Mouse (Mus musculus): Measurements from ENCODE around the gene Stk32c. TPM values are rescaled to one million over a fixed set of nuclear protein-coding genes. Genes with fewer than 3 reads are reported as not detected.
A peak's percentile ranks its signal among the peaks of the same experiment; 100 is the strongest.

Gene Stk32c
- polyA plus RNA-seq, 1 experiment from 2014 or later = not detected

DNA sequence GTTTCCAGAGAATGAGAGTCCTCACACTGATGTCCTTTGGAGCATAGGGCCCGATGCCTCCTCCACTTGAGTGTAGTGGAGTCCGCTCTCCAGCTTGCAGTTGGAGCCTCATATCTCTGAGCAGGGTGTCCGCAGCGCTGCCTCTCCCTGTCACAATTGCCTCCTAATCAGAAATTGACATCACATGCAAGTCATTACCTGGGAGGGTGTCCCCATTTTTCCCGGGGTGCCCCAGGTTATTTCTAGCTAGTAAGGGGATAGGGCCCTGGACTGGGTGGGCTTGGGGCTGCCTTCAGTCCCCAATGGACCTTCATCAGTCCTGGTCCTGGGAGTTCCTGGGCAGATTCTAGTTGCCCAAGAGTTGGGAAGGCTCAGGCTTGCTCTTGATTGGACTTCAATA lies 120.4 kb downstream of the Stk32c start:
- H3K36me3 ChIP-seq = no peaks in the 10 kb centered on the region

DNA sequence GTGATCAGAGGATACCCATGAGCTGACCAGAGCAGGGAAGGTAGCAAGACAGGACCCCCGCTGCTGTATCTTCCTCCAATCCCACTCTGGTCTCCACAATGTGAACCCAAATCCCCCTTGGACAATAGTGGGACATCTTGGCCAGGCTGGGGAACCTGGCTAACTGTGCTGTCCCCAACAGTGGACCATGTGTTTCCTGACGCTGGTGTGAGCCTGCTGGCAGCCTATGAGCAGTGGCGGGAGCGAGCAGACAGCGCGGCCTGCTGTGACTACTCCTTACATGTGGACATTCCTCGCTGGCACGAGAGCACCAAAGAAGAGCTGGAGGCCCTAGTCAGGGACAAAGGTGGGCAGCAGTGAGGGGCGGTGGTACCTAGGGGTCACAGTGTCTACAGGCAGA lies 121.4 kb downstream of the Stk32c start:
- 80% methylated on average over 9 of the region's 9 CpGs for WGBS
- H3K27ac ChIP-seq = no peak overlapping the region
- 0 out of 2 replicates have a peak, but pooled peaks cover 4% of the 10 kb centered on the region for H3K4me1 ChIP-seq
- H3K9me3 ChIP-seq = no peaks in the 10 kb centered on the region
- no peak for DNase-seq (ENCODE audit: low spot score)
- no peak overlapping the region for H3K4me3 ChIP-seq
- H3K36me3 ChIP-seq = no peaks in the 10 kb centered on the region
- H3K27me3 ChIP-seq (ENCODE audit: insufficient read depth, poor library complexity, severe bottlenecking) = peaks cover 60% of the 10 kb centered on the region

More for the DNA sequence above, 120.4 kb downstream of the Stk32c start:
- no peak for DNase-seq (ENCODE audit: low spot score)
- H3K4me3 ChIP-seq = no peak overlapping the region
- H3K27ac ChIP-seq = no peak overlapping the region
- H3K4me1 ChIP-seq = no peaks in the 10 kb centered on the region
- H3K9me3 ChIP-seq = no peaks in the 10 kb centered on the region
- peaks cover 50% of the 10 kb centered on the region for H3K27me3 ChIP-seq (ENCODE audit: insufficient read depth, poor library complexity, severe bottlenecking)
- 84% methylated on average over 5 of the region's 5 CpGs for WGBS

DNA sequence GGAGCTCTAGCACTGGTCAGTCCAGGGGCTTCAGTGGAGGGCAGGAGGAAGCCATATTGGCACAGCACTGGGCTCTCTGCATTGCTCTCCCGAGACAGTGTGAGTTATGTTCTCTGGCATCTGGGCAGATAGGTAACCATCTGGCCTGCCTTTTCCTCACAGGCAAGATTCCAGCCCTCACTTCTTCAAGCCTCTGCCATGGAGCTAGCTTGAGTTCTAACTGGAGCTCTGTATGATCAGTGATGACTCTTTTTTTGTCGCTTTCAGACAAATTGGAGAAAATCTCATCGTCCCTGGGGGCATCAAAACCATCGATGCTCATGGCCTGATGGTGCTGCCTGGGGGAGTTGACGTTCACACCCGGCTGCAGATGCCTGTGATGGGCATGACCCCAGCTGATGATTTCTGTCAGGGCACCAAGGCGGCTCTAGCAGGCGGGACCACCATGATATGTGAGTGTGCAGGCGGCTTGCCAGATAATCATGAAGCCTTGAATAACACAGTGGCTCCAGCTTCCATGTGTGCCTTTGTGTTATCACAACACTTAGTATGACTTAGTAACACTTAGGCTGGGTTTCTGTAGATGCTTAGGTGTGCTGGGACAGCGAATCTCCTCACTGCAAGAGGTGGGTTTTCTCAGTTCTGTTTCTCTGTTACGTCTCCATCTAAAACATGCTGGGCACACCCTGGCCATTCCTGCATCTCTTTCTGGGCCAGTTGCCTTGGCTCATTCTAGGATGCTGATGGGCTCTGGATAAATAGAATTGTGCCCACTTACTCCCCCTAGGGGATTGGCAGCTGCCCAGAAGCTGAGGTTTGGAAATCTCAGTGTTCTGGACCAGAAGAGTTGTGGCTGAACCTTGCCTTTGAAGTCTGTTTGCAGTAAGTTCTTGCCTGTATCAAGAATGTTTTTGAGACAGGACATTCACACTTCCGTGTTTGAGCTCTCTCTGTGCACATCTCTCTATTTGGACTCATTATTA lies 122.9 kb downstream of the Stk32c start:
- Histone ChIP-seq H3K27ac (no peak overlapping the region), H3K4me3 (no peak overlapping the region), H3K27me3 (ENCODE audit: insufficient read depth, poor library complexity, severe bottlenecking) (peaks cover 75% of the 10 kb centered on the region), H3K4me1 (peaks cover 15% of the 10 kb centered on the region), H3K36me3 (no peaks in the 10 kb centered on the region), H3K9me3 (no peaks in the 10 kb centered on the region)
- no peak for DNase-seq (ENCODE audit: low spot score)
- 81% methylated on average over 12 of the region's 12 CpGs for WGBS

DNA sequence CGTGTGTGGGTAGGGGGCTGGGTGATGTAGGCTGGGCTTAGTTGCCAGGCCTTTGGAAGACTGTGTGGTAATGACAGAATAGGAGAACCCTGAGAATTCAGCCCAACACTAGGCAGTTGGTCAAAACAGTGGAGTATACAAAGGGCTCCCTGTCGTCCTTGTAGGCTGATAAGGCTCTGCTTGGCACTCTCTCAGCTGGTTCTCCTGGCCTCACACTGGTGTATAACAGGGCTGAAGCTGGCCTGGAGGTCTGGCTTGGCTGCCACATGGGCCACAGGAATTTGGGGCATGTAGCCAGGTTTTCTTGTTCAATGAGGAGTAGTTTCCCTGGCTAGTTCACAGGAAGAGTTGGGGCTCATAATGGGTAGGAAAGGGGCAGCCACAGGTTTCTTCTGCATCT lies 125.3 kb downstream of the Stk32c start:
- Histone ChIP-seq H3K4me3 (no peak overlapping the region), H3K27me3 (ENCODE audit: insufficient read depth, poor library complexity, severe bottlenecking) (peaks cover 82% of the 10 kb centered on the region), H3K36me3 (no peaks in the 10 kb centered on the region), H3K9me3 (no peaks in the 10 kb centered on the region), H3K27ac (no peak overlapping the region), H3K4me1 (peaks cover 15% of the 10 kb centered on the region)
- no peak for DNase-seq (ENCODE audit: low spot score)
- WGBS = 51% methylated on average over 2 of the region's 2 CpGs

DNA sequence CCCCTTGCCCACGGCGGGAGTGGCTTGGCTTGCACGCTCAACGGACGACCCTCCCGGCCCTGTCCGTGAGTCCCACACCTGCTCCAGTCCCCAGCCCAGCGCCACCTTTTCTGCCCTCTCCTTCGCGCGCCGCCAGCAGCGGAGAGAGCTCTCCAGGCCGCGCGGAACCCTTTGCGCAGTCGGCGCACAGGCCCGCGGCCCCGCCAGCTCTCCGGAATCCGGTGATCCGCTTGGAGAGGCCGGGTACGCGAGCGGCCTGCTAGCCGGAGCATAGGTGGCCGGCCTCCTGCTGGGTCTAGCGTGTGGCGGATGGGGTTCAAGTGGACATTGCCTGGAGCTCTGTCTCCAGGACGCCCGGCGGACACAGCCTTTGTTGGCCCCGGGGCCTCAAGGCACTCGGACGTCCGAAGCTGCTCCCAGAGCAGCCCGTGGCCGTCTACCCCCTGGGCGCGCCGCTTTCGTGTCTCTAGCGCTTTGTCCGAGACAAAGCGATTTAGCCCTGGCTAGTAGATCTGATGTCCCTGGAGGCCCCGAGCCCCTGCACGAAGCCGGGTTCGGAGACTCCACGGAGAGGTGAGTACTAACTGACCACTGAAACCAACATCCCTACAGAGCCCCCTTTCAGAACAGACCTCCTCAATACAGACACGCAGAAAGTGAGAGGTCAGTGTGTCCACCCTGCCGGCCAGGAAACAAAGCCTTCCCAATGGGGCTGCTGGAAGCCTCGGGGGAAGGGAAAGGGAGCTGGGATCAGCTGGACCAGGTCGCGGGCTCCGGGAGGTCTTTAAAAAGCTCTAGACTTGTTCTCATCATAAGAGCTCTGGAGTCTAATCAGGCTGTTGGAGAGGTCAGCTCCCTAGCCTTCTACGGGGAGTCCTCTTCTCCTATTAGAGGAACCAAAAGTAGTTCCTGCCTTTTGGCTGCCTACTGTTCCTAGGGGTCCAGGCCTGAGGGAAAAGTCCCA lies 126.6 kb downstream of the Stk32c start:
- 2% methylated on average over 61 of the region's 61 CpGs for WGBS
- peaks cover 88% of the 10 kb centered on the region for H3K27me3 ChIP-seq (ENCODE audit: insufficient read depth, poor library complexity, severe bottlenecking)
- peaks cover 15% of the 10 kb centered on the region for H3K4me1 ChIP-seq
- H3K9me3 ChIP-seq = no peaks in the 10 kb centered on the region
- DNase-seq (ENCODE audit: low spot score) = no peak
- H3K36me3 ChIP-seq = no peaks in the 10 kb centered on the region
- peak overlapping the region; percentile 59 for H3K27ac ChIP-seq
- H3K4me3 ChIP-seq = peak overlapping the region; percentile 70

DNA sequence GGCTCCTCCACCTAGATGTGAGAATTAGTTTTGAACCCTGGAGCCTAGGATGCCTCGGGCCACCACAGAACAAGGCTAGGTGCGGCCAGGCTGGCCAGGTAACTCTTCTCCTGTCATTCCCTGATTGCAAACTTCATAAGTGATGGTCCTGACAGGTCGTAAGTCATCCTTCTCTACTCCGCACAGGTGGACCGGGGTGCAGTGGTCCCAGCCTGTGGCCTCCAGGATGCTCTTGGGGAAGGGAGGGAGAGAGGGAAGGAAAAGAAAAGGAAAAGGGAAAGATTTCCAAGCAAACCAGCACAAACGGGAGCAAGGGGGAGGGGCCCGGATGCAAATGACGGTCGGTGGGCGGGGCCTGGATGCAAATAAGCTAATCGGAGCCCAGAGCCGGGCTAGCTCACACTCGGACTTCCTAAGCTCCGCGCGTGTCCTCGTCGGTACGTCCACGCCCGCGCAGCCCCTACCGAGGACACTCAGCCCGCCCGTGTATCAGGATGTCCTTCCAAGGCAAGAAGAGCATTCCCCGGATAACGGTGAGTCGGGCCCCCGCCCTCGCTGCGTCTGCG lies 127.4 kb downstream of the Stk32c start, which contains the start of gene Dpysl4:
Gene Dpysl4, plus strand, starts transcription at position 373 of the 566 bp plus-strand sequence.
- WGBS = 6% methylated on average over 32 of the region's 32 CpGs

DNA sequence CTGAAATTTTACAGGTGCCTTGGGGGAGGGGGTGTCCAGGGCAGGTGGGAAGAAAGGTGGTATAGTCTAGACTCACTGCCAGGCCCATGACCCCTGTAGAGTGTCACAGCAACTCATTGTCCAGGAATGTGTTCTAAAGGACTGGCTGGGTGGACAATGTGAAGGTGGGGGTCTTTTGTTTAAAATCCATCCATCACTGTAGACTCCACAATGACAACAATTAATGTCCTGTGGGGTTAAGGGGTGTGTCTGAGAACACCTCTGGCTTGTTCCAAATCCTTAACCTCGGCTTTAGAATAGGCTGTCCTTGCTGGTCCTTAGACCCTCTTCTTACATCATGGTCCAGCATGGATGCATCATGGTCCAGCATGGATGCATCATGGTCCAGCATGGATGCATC lies 128.8 kb downstream of the Stk32c start:
- Histone ChIP-seq H3K4me3 (no peak overlapping the region), H3K4me1 (peaks cover 16% of the 10 kb centered on the region), H3K36me3 (no peaks in the 10 kb centered on the region), H3K27ac (no peak overlapping the region), H3K27me3 (ENCODE audit: insufficient read depth, poor library complexity, severe bottlenecking) (peaks cover 70% of the 10 kb centered on the region), H3K9me3 (no peaks in the 10 kb centered on the region)
- 53% methylated on average over 1 of the region's 1 CpGs for WGBS
- no peak for DNase-seq (ENCODE audit: low spot score)

More for the DNA sequence above, 127.4 kb downstream of the Stk32c start, which contains the start of gene Dpysl4:
- H3K4me1 ChIP-seq = peaks cover 15% of the 10 kb centered on the region
- no peaks in the 10 kb centered on the region for H3K36me3 ChIP-seq
- H3K9me3 ChIP-seq = no peaks in the 10 kb centered on the region
- no peak for DNase-seq (ENCODE audit: low spot score)
- peak within 1 kb of the TSS; percentile 70 for H3K4me3 ChIP-seq
- H3K27ac ChIP-seq = peak within 1 kb of the TSS; percentile 59
- peaks cover 82% of the 10 kb centered on the region for H3K27me3 ChIP-seq (ENCODE audit: insufficient read depth, poor library complexity, severe bottlenecking)

DNA sequence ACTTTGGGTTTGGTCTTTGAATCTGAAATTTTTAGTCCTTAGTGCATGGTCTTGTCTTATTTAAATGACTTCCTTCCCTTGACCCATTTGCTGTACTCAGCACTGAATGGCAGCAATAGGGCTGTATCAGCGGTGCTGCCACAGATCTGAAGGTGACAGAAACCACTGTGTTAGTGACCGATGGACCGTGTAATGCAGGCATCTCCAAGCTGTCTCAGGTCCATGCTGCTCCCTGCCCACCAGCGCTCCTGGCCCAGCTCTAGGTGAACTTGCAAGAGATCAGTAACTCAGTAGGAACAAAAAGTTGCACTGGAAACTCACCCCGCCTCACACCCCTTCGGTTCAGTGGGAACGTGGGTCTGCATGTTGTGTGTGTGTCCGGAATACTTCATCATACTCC lies 130.8 kb downstream of the Stk32c start:
- no peaks in the 10 kb centered on the region for H3K9me3 ChIP-seq
- H3K4me3 ChIP-seq = no peak overlapping the region
- WGBS = 79% methylated on average over 8 of the region's 8 CpGs
- peaks cover 32% of the 10 kb centered on the region for H3K4me1 ChIP-seq
- no peak overlapping the region for H3K27ac ChIP-seq
- H3K27me3 ChIP-seq (ENCODE audit: insufficient read depth, poor library complexity, severe bottlenecking) = peaks cover 62% of the 10 kb centered on the region
- no peaks in the 10 kb centered on the region for H3K36me3 ChIP-seq
- DNase-seq (ENCODE audit: low spot score) = no peak

DNA sequence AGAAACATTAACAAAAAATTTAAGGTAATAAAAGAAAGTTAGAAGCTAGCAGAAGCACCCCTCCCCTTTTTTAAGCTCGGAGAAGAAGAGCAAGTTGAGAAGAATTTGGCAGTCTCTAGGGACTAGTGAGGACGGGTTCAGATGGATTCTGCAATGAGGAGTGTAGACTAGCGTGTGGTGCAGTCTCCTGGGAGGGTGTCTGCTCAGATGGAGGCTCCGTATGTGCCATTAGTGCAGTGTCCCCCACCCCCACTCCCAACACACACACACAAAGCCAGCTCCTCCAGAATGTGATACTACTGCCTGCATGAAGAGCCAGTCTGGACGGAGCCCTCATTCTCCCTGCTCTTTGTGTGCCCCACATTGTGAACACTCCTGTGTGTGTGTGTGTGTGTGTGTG lies 131.9 kb downstream of the Stk32c start:
- Histone ChIP-seq H3K9me3 (no peaks in the 10 kb centered on the region), H3K4me1 (peaks cover 26% of the 10 kb centered on the region), H3K4me3 (no peak overlapping the region), H3K36me3 (no peaks in the 10 kb centered on the region), H3K27me3 (ENCODE audit: insufficient read depth, poor library complexity, severe bottlenecking) (peaks cover 60% of the 10 kb centered on the region), H3K27ac (no peak overlapping the region)
- WGBS = 72% methylated on average over 5 of the region's 5 CpGs
- no peak for DNase-seq (ENCODE audit: low spot score)

DNA sequence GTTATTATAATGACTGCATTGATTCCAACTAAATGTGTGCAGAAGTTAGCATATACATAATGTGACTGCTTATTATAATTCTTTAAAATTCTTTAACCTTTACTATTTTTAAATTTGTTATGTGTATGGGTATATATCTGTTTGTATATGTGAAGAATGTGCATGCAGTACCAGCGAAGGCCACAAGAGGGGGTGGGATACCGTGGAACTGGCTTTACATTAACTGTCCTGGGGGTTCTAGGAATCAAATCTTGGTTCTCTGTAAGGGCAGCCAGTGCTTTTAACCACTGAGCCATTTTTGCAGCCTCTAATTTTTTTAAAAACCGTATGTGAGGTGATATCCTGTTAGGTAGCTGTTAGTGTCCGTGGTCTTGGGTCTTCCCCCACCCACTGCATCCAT lies 132.4 kb downstream of the Stk32c start:
- H3K4me3 ChIP-seq = no peak overlapping the region
- WGBS = 65% methylated on average over 4 of the region's 4 CpGs
- H3K4me1 ChIP-seq = peaks cover 22% of the 10 kb centered on the region
- no peak for DNase-seq (ENCODE audit: low spot score)
- peaks cover 60% of the 10 kb centered on the region for H3K27me3 ChIP-seq (ENCODE audit: insufficient read depth, poor library complexity, severe bottlenecking)
- no peaks in the 10 kb centered on the region for H3K36me3 ChIP-seq
- no peaks in the 10 kb centered on the region for H3K9me3 ChIP-seq
- no peak overlapping the region for H3K27ac ChIP-seq

DNA sequence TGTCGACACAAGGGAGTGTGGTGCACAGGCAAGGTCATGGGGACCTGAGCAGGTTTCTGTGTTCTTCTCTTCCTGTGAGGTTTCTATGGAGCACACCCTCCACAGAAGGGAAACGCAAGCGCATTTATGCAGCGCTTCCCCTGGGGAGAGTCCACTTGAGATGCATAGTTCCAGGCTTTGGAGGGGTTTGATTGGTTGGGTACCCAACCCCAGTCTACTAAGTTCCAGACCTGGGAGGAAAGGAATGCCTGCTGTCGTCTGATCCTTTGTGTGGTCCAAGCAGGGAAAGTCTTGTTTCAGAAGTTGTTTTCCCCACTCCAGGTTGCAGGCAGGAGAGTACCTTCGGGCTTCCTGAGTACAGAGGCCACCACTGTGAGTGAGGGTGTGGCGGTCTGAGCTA lies 134.0 kb downstream of the Stk32c start:
- WGBS = 72% methylated on average over 7 of the region's 7 CpGs
- no peaks in the 10 kb centered on the region for H3K36me3 ChIP-seq
- H3K27ac ChIP-seq = no peak overlapping the region
- H3K9me3 ChIP-seq = no peaks in the 10 kb centered on the region
- peaks cover 20% of the 10 kb centered on the region for H3K4me1 ChIP-seq
- DNase-seq (ENCODE audit: low spot score) = no peak
- no peak overlapping the region for H3K4me3 ChIP-seq
- H3K27me3 ChIP-seq (ENCODE audit: insufficient read depth, poor library complexity, severe bottlenecking) = peaks cover 45% of the 10 kb centered on the region; the same call in 1 of the 2 replicates

DNA sequence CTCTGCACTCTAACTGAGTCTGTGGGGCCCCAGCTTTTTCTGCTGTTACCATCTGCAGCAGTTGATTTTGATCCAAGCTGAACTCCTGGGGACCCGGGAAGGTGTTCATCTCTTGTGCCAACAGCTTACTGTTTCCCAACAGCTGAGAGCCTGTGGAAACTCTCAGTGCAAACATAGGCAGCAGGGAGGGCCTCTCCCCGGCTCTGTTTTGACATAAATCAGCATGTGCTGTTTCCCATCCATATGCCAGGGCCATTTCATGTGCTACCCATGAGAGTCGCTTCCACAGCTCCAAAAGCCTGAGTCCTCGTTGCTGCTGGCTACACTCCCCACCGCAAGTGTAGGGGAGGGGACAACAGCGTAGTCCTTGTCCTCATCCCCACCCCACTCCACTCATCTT lies 134.9 kb downstream of the Stk32c start:
- Histone ChIP-seq H3K4me3 (no peak overlapping the region), H3K36me3 (no peaks in the 10 kb centered on the region), H3K27ac (no peak overlapping the region), H3K27me3 (ENCODE audit: insufficient read depth, poor library complexity, severe bottlenecking) (peaks cover 42% of the 10 kb centered on the region; the same call in 1 of the 2 replicates), H3K4me1 (peaks cover 20% of the 10 kb centered on the region), H3K9me3 (no peaks in the 10 kb centered on the region)
- 67% methylated on average over 6 of the region's 6 CpGs for whole genome bisulfite sequencing
- no peak for DNase-seq (ENCODE audit: low spot score)
